26 mouse cellular contexts compared by ENCODE assay signal in the genomic region with DNA sequence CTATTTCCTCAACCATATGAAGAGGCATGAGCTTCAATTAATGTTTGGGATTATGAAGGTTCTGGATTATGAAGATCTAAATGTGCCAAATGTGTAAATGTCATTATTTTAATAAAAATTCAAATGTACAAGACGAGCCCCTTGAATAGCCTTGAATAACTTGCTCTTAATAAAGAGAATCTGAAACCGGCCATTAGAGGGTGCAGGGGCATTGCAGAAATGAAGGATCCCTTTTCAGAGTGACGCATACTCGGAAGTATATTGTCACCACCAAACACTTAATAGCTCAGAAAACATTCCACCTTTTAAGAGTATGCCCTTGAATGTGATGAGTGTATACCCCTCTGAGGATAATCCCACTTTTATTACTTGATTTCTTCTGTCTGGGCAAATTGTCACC. TPM values are rescaled to one million over a fixed set of nuclear protein-coding genes. Genes with fewer than 3 reads are reported as not detected.
A peak's percentile ranks its signal among the peaks of the same experiment; 100 is the strongest.
DNase-seq lines count a peak whose midpoint lies in the region; ATAC-seq and TF ChIP-seq lines count a peak whose summit lies in the region.
"Had no signal": no experiment of that assay in that cellular context is flagged by ENCODE, and none has a peak within 500 bp of the region (broad histone marks: within the 10 kb centered on the region; RNA-seq: fewer than 3 reads in every experiment).

No protein-coding gene starts in this region.

- no peak overlapping the region for H3K27ac ChIP-seq in embryonic facial prominence, embryonic 14.5 days (replicated peaks; ENCODE audit: low read depth, low read length)
- no peak overlapping the region for H3K27ac ChIP-seq in embryonic facial prominence, embryonic 10.5 days (replicated peaks)
- H3K27ac ChIP-seq in kidney, postnatal 0 days: no peak overlapping the region
- H3K27ac ChIP-seq in midbrain, embryonic 14.5 days (replicated peaks; ENCODE audit: low read depth, low read length): no peak overlapping the region
- no peak overlapping the region for H3K27ac ChIP-seq in midbrain, embryonic 11.5 days (ENCODE audit: low read depth, low read length)
- no peak overlapping the region for H3K27ac ChIP-seq in stomach, postnatal 0 days (replicated peaks)
- H3K27ac ChIP-seq: forebrain, embryonic 10.5 days; gastrocnemius, adult 2 months; heart, embryonic 15.5 days; limb, embryonic 10.5 days; midbrain, embryonic 13.5 days; neural tube, embryonic 13.5 days had no signal

- peak; percentile 5 for DNase-seq in embryonic facial prominence, embryonic 14.5 days (ENCODE audit: low spot score)
- DNase-seq in embryonic facial prominence, embryonic 10.5 days (ENCODE audit: low spot score): no peak
- peak; percentile 14 for DNase-seq in kidney, postnatal 0 days (ENCODE audit: low spot score)
- no peak for DNase-seq in kidney, adult 11 months
- DNase-seq in midbrain, embryonic 14.5 days: peak; percentile 67
- DNase-seq in midbrain, embryonic 11.5 days (ENCODE audit: low spot score, missing footprints): no peak
- no peak for DNase-seq in stomach, postnatal 0 days (ENCODE audit: low spot score)
- no peak for DNase-seq in gastrocnemius, postnatal 14 days
- DNase-seq: cerebellum, adult 8-10 months; gastrocnemius, adult 2 months; heart, postnatal 36 days; kidney, adult 18-20 months; kidney, postnatal 10 days; liver; lung, postnatal 14 days; retina, postnatal 1 day; right cerebral cortex, postnatal 25 days; spleen, adult 18-20 months; thymus, postnatal 14 days had no signal

- H3K4me2 ChIP-seq in embryonic facial prominence, embryonic 14.5 days (ENCODE audit: low read depth, low read length): no peak overlapping the region
- H3K4me2 ChIP-seq in kidney, postnatal 0 days (ENCODE audit: low read length): no peak overlapping the region
- H3K4me2 ChIP-seq in midbrain, embryonic 14.5 days (ENCODE audit: low read length): no peak overlapping the region
- no peak overlapping the region for H3K4me2 ChIP-seq in midbrain, embryonic 11.5 days
- H3K4me2 ChIP-seq in stomach, postnatal 0 days (replicated peaks; ENCODE audit: low read depth): no peak overlapping the region
- H3K4me2 ChIP-seq: heart, embryonic 15.5 days; midbrain, embryonic 13.5 days; neural tube, embryonic 13.5 days had no signal

- intact Hi-C loops in gastrocnemius, postnatal 14 days (cut with DNase I; ENCODE audit: low total_unique reads): no loop called here

- no peaks in the 10 kb centered on the region for H3K9me3 ChIP-seq in embryonic facial prominence, embryonic 14.5 days (ENCODE audit: control insufficient read depth, low read length)
- H3K9me3 ChIP-seq in embryonic facial prominence, embryonic 10.5 days: no peaks in the 10 kb centered on the region
- no peaks in the 10 kb centered on the region for H3K9me3 ChIP-seq in kidney, postnatal 0 days (replicated peaks; ENCODE audit: low read length)
- no peaks in the 10 kb centered on the region for H3K9me3 ChIP-seq in midbrain, embryonic 14.5 days (ENCODE audit: control insufficient read depth, low read length)
- no peaks in the 10 kb centered on the region for H3K9me3 ChIP-seq in midbrain, embryonic 11.5 days (ENCODE audit: control insufficient read depth, low read length)
- no peaks in the 10 kb centered on the region for H3K9me3 ChIP-seq in stomach, postnatal 0 days (ENCODE audit: control insufficient read depth, low read length)
- H3K9me3 ChIP-seq: forebrain, embryonic 10.5 days; heart, embryonic 15.5 days; limb, embryonic 10.5 days; midbrain, embryonic 13.5 days; neural tube, embryonic 13.5 days had no signal

- no peak for ATAC-seq in embryonic facial prominence, embryonic 14.5 days (ENCODE audit: low read depth)
- no peak for ATAC-seq in kidney, postnatal 0 days (replicated peaks; ENCODE audit: low FRiP score, low read depth)
- no peak for ATAC-seq in midbrain, embryonic 14.5 days (ENCODE audit: low FRiP score, low TSS enrichment)
- ATAC-seq in midbrain, embryonic 11.5 days (ENCODE audit: low FRiP score): no peak
- ATAC-seq in stomach, postnatal 0 days (ENCODE audit: low FRiP score, low TSS enrichment): no peak
- ATAC-seq: CD4-positive, CD25-positive, alpha-beta regulatory T cell, adult 4 months; hindbrain, embryonic 16.5 days; midbrain, embryonic 13.5 days had no signal

- H3K9ac ChIP-seq in embryonic facial prominence, embryonic 14.5 days (ENCODE audit: low read depth, low read length): no peak overlapping the region
- no peak overlapping the region for H3K9ac ChIP-seq in kidney, postnatal 0 days (ENCODE audit: low read depth, low read length)
- H3K9ac ChIP-seq in midbrain, embryonic 14.5 days (replicated peaks; ENCODE audit: low read length): no peak overlapping the region
- no peak overlapping the region for H3K9ac ChIP-seq in midbrain, embryonic 11.5 days (ENCODE audit: low read length)
- no peak overlapping the region for H3K9ac ChIP-seq in stomach, postnatal 0 days (ENCODE audit: low read length)
- H3K9ac ChIP-seq: heart, embryonic 15.5 days; midbrain, embryonic 13.5 days; neural tube, embryonic 13.5 days had no signal

- no peak overlapping the region for H3K4me3 ChIP-seq in embryonic facial prominence, embryonic 14.5 days (ENCODE audit: low read depth, low read length)
- no peak overlapping the region for H3K4me3 ChIP-seq in embryonic facial prominence, embryonic 10.5 days
- no peak overlapping the region for H3K4me3 ChIP-seq in kidney, postnatal 0 days (replicated peaks; ENCODE audit: low read depth, low read length)
- no peak overlapping the region for H3K4me3 ChIP-seq in midbrain, embryonic 14.5 days (replicated peaks; ENCODE audit: low read depth, low read length)
- no peak overlapping the region for H3K4me3 ChIP-seq in midbrain, embryonic 11.5 days (ENCODE audit: low read depth, low read length)
- H3K4me3 ChIP-seq in stomach, postnatal 0 days (ENCODE audit: low read depth, low read length): no peak overlapping the region
- H3K4me3 ChIP-seq: forebrain, embryonic 10.5 days; gastrocnemius, adult 2 months; heart, embryonic 15.5 days; limb, embryonic 10.5 days; midbrain, embryonic 13.5 days; neural tube, embryonic 13.5 days had no signal

- peak; percentile 36; the same call in 1 of the 2 replicates for TF ChIP-seq CTCF in kidney, postnatal 0 days (IDR thresholded peaks at IDR 0.05; ENCODE audit: low read depth)
- TF ChIP-seq CTCF in stomach, postnatal 0 days (IDR thresholded peaks at IDR 0.05; ENCODE audit: low read depth): peak; percentile 37; the same call in 1 of the 2 replicates

- no peaks in the 10 kb centered on the region for H3K4me1 ChIP-seq in embryonic facial prominence, embryonic 14.5 days (ENCODE audit: control insufficient read depth, insufficient read depth, low read length)
- no peaks in the 10 kb centered on the region for H3K4me1 ChIP-seq in embryonic facial prominence, embryonic 10.5 days
- H3K4me1 ChIP-seq in kidney, postnatal 0 days (replicated peaks; ENCODE audit: insufficient read depth, low read length): no peaks in the 10 kb centered on the region
- H3K4me1 ChIP-seq in midbrain, embryonic 14.5 days (ENCODE audit: control insufficient read depth, insufficient read depth, low read length): no peaks in the 10 kb centered on the region
- no peaks in the 10 kb centered on the region for H3K4me1 ChIP-seq in midbrain, embryonic 11.5 days (ENCODE audit: control insufficient read depth, insufficient read depth, low read length)
- no peaks in the 10 kb centered on the region for H3K4me1 ChIP-seq in stomach, postnatal 0 days (replicated peaks; ENCODE audit: control insufficient read depth, insufficient read depth)
- H3K4me1 ChIP-seq: forebrain, embryonic 10.5 days; heart, embryonic 15.5 days; limb, embryonic 10.5 days; midbrain, embryonic 13.5 days; neural tube, embryonic 13.5 days had no signal

- TF ChIP-seq EP300 in stomach, postnatal 0 days (optimal IDR thresholded peaks at IDR 0.05): no peak

- 65% methylated on average over 4 of the region's 4 CpGs for WGBS in embryonic facial prominence, embryonic 14.5 days
- WGBS in embryonic facial prominence, embryonic 10.5 days: 72% methylated on average over 4 of the region's 4 CpGs
- WGBS in kidney, postnatal 0 days: 51% methylated on average over 4 of the region's 4 CpGs
- 70% methylated on average over 4 of the region's 4 CpGs for WGBS in midbrain, embryonic 14.5 days
- WGBS in midbrain, embryonic 11.5 days: 74% methylated on average over 4 of the region's 4 CpGs
- 49% methylated on average over 4 of the region's 4 CpGs for WGBS in stomach, postnatal 0 days

- no peaks in the 10 kb centered on the region for H3K27me3 ChIP-seq in embryonic facial prominence, embryonic 14.5 days (replicated peaks; ENCODE audit: control insufficient read depth, insufficient read depth, low read length)
- no peaks in the 10 kb centered on the region for H3K27me3 ChIP-seq in embryonic facial prominence, embryonic 10.5 days (replicated peaks; ENCODE audit: low read depth, poor library complexity, severe bottlenecking)
- no peaks in the 10 kb centered on the region for H3K27me3 ChIP-seq in kidney, postnatal 0 days (ENCODE audit: insufficient read depth, low read length)
- H3K27me3 ChIP-seq in midbrain, embryonic 14.5 days (ENCODE audit: control insufficient read depth, insufficient read depth, low read length): no peaks in the 10 kb centered on the region
- H3K27me3 ChIP-seq in midbrain, embryonic 11.5 days (ENCODE audit: control insufficient read depth, insufficient read depth, low read length): no peaks in the 10 kb centered on the region
- H3K27me3 ChIP-seq in stomach, postnatal 0 days (ENCODE audit: control insufficient read depth, insufficient read depth, low read length): no peaks in the 10 kb centered on the region
- H3K27me3 ChIP-seq: heart, embryonic 15.5 days; midbrain, embryonic 13.5 days; neural tube, embryonic 13.5 days had no signal

- no peaks in the 10 kb centered on the region for H3K36me3 ChIP-seq in embryonic facial prominence, embryonic 14.5 days (ENCODE audit: control insufficient read depth, insufficient read depth, low read length)
- H3K36me3 ChIP-seq in embryonic facial prominence, embryonic 10.5 days (replicated peaks): no peaks in the 10 kb centered on the region
- no peaks in the 10 kb centered on the region for H3K36me3 ChIP-seq in kidney, postnatal 0 days (ENCODE audit: insufficient read depth, low read length)
- H3K36me3 ChIP-seq in midbrain, embryonic 14.5 days (ENCODE audit: control insufficient read depth, insufficient read depth, low read length): no peaks in the 10 kb centered on the region
- no peaks in the 10 kb centered on the region for H3K36me3 ChIP-seq in midbrain, embryonic 11.5 days (ENCODE audit: control insufficient read depth, insufficient read depth, low read length)
- no peaks in the 10 kb centered on the region for H3K36me3 ChIP-seq in stomach, postnatal 0 days (ENCODE audit: control insufficient read depth, insufficient read depth, low read length)
- H3K36me3 ChIP-seq: forebrain, embryonic 10.5 days; heart, embryonic 15.5 days; limb, embryonic 10.5 days; midbrain, embryonic 13.5 days; neural tube, embryonic 13.5 days had no signal

RNA-seq across cellular contexts. Expression of gene Nudt12, which starts 40.1 kb away (rescaled TPM):
- 3.9 and 4.0 TPM in 2 replicates for polyA plus RNA-seq in embryonic facial prominence, embryonic 14.5 days (2014; fragmentation: Nextera tagmentation; extraction: Ambion mirVana)
- 6.9 and 7.5 TPM in 2 replicates for polyA plus RNA-seq in embryonic facial prominence, embryonic 10.5 days (2016; fragmentation: Nextera tagmentation; extraction: Ambion mirVana)
- polyA plus RNA-seq in kidney, postnatal 0 days (2015; fragmentation: Nextera tagmentation; extraction: Ambion mirVana): 5.8 and 5.9 TPM in 2 replicates
- polyA plus RNA-seq in midbrain, embryonic 14.5 days (2014; fragmentation: Nextera tagmentation; extraction: Ambion mirVana): 3.4 and 3.8 TPM in 2 replicates
- polyA plus RNA-seq in midbrain, embryonic 11.5 days (2014; fragmentation: Nextera tagmentation; extraction: Ambion mirVana): 7.9 and 8.9 TPM in 2 replicates
- polyA plus RNA-seq in stomach, postnatal 0 days (2015; fragmentation: Nextera tagmentation; extraction: Ambion mirVana): 3.4 and 4.6 TPM in 2 replicates
- total RNA-seq in gastrocnemius, postnatal 14 days (2021): 1 to 10 TPM; 5.0 to 8.0 TPM

Comparison
In these comparisons a context has a peak if more than half of its experiments do, and no peak if none do; other contexts are left out.
1. DNase-seq: peak in embryonic facial prominence, embryonic 14.5 days (single experiment), kidney, postnatal 0 days (single experiment) and midbrain, embryonic 14.5 days (single experiment); none in embryonic facial prominence, embryonic 10.5 days (single experiment), kidney, adult 11 months (single experiment), midbrain, embryonic 11.5 days (single experiment), stomach, postnatal 0 days (single experiment) and gastrocnemius, postnatal 14 days (single experiment).